Mouse (Mus musculus) kidney, postnatal 25 days (tissue): ENCODE measurements around the gene Smtnl1.

Source experiments
- DNase-seq, 2 experiments: peaks; one replicate each; pipeline ENCODE4 v3.0.0; 2021; ENCODE audit warnings: mixed read lengths in 2 of 2

Gene Smtnl1

GRCm38 (mm10) chr2:84792516-84792915, 29.9 kb downstream of the Smtnl1 start:
- DNase-seq = peak; percentile 27 to 43

DNA sequence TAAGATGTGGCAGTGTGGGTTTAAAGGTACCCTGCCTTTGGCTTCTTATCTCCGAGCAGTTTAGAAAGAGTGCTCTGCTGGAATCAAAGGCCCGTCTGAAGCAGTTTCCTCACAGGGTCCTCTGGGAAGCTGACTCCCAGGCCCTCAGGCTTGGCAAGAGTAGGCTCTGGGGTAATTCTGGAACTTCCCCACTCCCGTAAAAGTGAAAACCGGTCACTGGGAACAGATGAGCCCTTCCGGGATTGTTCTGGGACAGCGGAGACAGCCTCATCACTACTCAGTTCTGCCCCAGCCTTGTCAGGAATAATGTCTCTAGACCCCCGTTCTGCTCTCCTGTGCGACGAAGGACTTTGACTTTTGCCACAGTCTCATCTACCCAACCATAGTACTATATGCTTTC, 32.0 kb downstream of the Smtnl1 start:
- DNase-seq = no peak

- DNase-seq = no peak
These were observed 34.1 kb downstream of the Smtnl1 start for GRCm38 (mm10) chr2:84788316-84788715.

DNA sequence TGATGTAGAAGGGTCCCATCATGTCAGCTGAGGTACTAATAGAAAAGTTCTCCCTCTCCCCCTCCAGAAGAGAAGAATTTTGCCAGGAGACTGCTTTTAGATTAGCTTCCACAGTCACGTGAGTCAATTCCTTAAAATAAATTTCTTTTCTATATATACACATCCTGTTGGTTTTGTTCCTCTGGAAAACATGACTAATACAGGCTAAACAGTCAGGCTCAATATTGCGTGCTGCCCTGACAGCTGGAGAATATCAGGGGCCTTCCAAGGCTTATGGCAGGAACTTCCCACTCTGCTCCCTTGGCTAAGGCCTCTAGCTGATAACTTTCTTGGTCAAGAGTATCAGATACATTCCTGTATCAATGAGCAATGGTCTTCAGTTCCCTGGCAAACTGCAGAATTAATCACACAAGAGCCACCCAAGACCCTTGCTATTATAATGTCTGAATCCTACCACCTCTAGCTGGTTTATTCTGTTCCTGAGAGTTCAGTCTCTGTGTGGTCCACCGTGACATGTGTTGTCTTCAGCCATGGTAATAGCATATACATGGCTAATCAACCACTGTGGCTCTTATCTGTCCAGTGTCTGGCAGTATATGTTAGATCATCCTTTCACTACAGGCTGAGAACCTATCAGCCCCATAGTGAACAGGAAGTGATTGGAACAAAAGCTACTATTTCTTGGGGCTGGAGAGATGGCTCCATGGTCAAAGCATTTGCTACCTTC, 38.4 kb downstream of the Smtnl1 start:
- DNase-seq = no peak

DNA sequence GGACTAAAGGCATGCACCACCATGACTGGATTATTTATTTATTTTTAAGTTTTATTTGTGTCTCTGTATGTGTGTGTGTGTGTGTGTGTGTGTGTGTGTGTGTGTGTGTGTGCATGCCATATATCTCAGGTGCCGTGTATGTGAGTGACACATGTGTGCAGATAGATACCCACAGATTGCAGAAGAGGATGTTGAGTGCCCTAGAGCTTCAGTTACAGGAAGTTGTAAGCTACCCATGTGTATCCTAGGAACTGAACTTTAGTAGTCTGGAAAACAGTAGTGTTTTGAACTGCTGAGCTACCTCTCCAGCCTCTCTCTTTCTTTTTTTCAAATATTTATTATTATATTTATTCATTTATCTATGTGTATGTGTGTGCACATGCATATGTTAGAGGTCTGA, 39.1 kb downstream of the Smtnl1 start:
- DNase-seq = no peak

DNA sequence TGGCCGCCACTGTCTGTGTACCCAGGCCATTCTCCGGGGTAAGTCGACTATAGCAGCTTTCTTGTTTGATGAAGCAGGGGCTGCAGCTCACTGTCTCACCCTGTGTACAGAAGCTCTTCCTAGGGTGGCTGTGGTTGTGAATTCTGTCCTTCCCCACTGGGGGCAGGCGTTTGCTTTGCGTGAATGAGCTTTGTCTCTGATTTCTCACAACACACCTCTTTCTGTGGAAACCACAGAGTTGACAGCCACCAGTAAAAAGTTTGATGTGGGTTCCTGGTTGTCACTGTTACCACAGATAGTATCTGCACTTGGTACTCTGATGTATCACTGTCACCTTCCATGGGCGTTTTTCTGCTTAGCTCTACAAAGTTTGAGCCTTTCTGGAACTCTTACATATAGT, 43.2 kb downstream of the Smtnl1 start:
- no peak for DNase-seq

- no peak for DNase-seq
These were observed 44.7 kb downstream of the Smtnl1 start for GRCm38 (mm10) chr2:84777706-84778105.

- DNase-seq = peak in 1 of 2 experiments; percentile 13
These were observed 46.8 kb downstream of the Smtnl1 start for GRCm38 (mm10) chr2:84775665-84776064.

DNA sequence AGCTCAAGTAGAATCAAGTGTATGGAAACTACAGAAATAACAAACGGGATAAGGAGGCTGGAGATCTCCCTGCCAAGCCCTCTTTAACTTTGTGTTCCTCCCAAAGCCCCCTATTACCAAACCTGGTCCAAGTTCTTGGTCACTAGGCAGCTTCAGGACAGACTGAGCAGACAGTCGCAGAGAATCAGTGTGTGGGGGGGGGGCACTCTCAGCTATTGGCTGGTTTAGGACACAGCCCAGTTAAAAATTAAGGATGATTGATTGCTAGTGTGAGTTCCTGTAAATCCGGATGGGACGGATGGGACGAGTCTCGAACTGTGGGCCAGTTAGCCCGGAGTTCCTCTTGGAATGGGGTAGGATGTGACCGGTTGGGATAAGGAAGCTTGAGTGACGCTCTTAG, 47.2 kb downstream of the Smtnl1 start, which contains the start of gene Serping1:
TSS of gene Serping1 (minus strand) at position 204 of the 400 bp plus-strand sequence.
- DNase-seq = no peak

DNA sequence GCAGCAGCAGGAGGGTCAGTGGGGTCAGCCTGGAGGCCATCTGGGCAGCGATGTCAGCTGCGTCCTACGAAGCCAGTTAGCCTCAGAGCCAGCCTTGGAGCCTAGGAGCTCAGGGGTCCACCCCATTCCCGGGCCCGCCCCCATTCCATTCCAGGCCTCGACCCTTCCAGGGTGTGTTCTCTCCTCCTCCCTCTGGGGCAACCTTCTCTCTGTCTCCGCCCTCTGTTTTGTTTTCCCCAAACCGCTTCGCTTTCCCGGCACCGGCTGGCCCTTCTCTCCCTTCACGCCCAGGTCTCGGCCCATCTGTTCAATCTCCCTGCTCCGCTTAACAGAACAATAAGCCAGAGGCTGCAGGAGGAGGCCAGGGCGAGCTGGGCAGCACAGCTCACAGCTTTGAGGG, 47.7 kb downstream of the Smtnl1 start:
- DNase-seq = peak; percentile 63 to 73

DNA sequence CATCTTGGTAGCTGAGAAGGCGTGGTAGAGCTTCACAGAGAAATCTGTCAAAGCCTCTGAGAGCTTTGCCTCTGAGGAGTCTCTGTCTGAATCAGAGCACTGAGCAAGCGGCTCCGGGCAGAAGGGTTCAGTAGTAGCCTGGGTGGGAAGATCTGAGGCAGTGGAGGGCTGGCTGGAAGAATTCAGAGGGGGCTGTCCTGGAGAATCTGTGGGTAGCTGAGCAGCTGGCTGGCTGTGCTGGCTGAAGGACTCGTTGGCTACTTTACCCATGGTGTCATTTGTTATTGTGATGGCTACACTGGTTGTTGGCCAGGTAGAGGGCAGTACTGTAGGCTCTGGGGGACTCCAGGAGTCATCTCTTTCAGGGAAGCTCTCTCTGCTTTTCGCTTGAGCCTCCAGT, 49.3 kb downstream of the Smtnl1 start:
- DNase-seq = no peak

GRCm38 (mm10) chr2:84772454-84772853, 50.0 kb downstream of the Smtnl1 start:
- no peak for DNase-seq

DNA sequence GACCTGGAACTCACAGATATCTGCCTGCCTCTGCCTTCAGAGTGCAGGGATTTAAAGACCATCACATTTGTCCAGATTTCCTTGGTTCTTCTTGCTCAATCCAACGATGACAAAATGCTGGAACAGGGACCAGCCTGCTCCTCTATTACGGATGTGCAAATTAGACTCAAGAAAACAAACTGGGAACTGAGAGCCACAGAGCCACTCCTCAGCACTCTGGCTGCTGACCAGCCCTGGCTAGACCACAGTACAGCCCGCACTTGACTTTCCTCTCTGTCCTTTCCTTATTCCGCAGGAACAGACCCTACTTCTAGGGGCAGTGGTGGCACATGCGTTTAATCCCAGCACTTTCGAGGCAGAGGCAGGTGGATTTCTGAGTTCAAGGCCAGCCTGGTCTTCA, 52.0 kb downstream of the Smtnl1 start:
- no peak for DNase-seq

DNA sequence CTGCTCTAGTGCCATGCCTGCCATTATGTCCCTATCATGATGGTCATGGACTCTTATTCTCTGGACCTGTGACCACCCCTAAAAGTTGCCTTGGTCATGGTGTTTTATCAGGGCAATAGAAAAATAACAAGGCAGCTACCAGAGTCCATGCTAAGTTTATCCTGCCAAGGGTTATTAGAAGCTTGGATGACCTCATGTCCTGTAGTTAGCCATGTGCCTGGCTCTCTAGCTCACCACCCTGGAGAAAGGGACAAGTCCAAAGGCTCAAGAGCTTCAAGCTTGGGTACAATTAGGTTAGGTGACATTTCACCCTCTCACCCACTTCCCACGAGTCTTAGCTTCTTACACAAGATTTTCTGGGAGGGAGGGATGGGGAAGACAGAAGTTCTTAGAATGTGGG, 59.6 kb downstream of the Smtnl1 start:
- DNase-seq = no peak

- no peak for DNase-seq
These were observed 60.2 kb downstream of the Smtnl1 start for GRCm38 (mm10) chr2:84762295-84762694.

DNA sequence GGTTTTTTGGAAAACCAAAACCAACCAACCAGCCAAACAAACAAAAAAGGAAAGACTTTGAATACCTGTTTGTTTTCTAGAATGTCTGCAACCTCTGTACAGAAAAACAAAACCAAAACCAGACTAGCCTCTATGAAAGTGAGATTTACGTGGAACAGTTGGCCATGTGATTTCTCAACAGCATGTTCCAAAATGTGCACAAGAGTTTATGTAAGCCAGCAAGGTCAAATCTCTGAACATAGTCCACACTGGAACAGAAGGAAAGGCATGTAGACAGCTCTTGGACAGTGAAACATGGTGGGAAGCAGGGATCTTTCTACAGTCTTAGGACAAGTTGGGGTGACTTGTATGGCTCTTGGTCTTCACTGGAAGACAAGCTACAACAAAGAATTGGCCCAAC, 60.6 kb downstream of the Smtnl1 start:
- no peak for DNase-seq

GRCm38 (mm10) chr2:84761309-84761708, 61.1 kb downstream of the Smtnl1 start:
- DNase-seq = no peak
